Mouse (Mus musculus): ENCODE results near the gene Ephb1.

GRCm38 (mm10) chr9:102180070-102180469 lies 174.4 kb downstream of the Ephb1 start:
- TF ChIP-seq CTCF (conservative IDR thresholded peaks at IDR 0.05; ENCODE audit: low read length) (no peak), POU5F1 (IDR thresholded peaks at IDR 0.05; ENCODE audit: borderline replicate concordance, low read length) (no peak), NANOG (IDR thresholded peaks at IDR 0.05; ENCODE audit: borderline replicate concordance, low read length) (no peak)

Data from E14TG2a.4 (cell line).